Mouse (Mus musculus): ENCODE results near the gene Myo1e.

DNA sequence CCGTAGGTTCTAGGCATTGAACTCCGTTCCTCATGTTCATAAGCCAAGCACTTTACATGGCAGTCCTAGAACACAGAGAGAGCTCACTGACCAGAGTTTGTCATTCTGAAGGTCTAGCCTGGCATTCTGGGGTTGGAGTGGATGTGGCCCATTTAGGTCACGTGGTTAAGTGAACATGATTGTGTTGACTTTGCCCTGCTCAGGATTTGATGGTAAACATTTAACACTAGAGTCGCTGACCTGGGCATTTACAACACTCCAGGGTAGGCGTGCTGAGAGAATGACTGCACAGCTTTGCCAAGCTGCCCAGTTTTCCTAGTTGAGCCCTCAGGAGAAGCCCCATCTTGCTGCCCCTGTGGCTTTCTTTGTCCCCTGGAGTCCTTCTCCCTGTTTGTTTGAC is 60.0 kb downstream of the Myo1e start:
- TF ChIP-seq CTCF (IDR thresholded peaks at IDR 0.05; ENCODE audit: low read depth, low read length) (no peak), TAL1 (conservative IDR thresholded peaks at IDR 0.05; ENCODE audit: low read depth, low read length) (no peak), GATA1 (IDR thresholded peaks at IDR 0.05; ENCODE audit: borderline replicate concordance, low read length) (no peak), GATA2 (IDR thresholded peaks at IDR 0.05; ENCODE audit: borderline replicate concordance, low read depth, low read length) (no peak)

Measured in G1E (cell line).